Mouse (Mus musculus) neural tube, embryonic 14.5 days (tissue): ENCODE data around the gene Ppp1r18. TPM values are rescaled to one million over a fixed set of nuclear protein-coding genes. Genes with fewer than 3 reads are reported as not detected.
A peak's percentile ranks its signal among the peaks of the same experiment; 100 is the strongest.

Experiments used
- ATAC-seq: fragments of 200-750 bp; cut with Nextera tagmentation; 2 replicates; pipeline ENCODE4 v1.8.0; 2017; ENCODE audit warnings: low read depth, mild to moderate bottlenecking, moderate TSS enrichment, moderate library complexity
- H3K27ac ChIP-seq: fragments of 300-500 bp; sonication (generic); 2 replicates; pipeline ENCODE4 v1.5.1; 2014; ENCODE audit warnings: low read depth, mild to moderate bottlenecking, control low read depth, low read length, moderate library complexity, mixed read lengths
- H3K27me3 ChIP-seq: fragments of 300-500 bp; sonication (generic); 2 replicates; pipeline ENCODE4 v1.6.1; 2014; ENCODE audit warnings: low read length; ENCODE audit not compliant: control insufficient read depth, insufficient read depth
- H3K36me3 ChIP-seq: fragments of 300-500 bp; sonication (generic); 2 replicates; pipeline ENCODE4 v1.6.1; 2014; ENCODE audit warnings: low read length, mixed read lengths; ENCODE audit not compliant: control insufficient read depth, insufficient read depth
- H3K4me1 ChIP-seq: fragments of 300-500 bp; sonication (generic); 2 replicates; pipeline ENCODE4 v1.6.1; 2014; ENCODE audit warnings: low read length; ENCODE audit not compliant: control insufficient read depth, insufficient read depth
- H3K4me2 ChIP-seq: fragments of 300-500 bp; sonication (generic); 2 replicates; pipeline ENCODE4 v1.6.1; 2014; ENCODE audit warnings: mild to moderate bottlenecking, low read depth, low read length, control low read depth
- H3K4me3 ChIP-seq: fragments of 300-500 bp; sonication (generic); 2 replicates; pipeline ENCODE4 v1.5.1; 2014; ENCODE audit warnings: low read depth, low read length, control low read depth, mixed read lengths
- H3K9ac ChIP-seq: fragments of 300-500 bp; sonication (generic); replicated peaks from 2 replicates; pipeline ENCODE4 v1.6.1; 2014; ENCODE audit warnings: low read depth, mild to moderate bottlenecking, control low read depth, low read length, mixed read lengths
- H3K9me3 ChIP-seq: fragments of 300-500 bp; sonication (generic); 2 replicates; pipeline ENCODE4 v1.6.1; 2016; ENCODE audit warnings: low read length; ENCODE audit not compliant: control insufficient read depth
- WGBS: fragments of 180-500 bp; shearing (Covaris S2); extraction: QIAGEN DNeasy Blood & Tissue Kit; methylation state at CpG from one replicate; pipeline ENCODE4 v1.1.7; 2014; 5-methylcytosine and 5-hydroxymethylcytosine counted together
- polyA plus RNA-seq: library from polyadenylated mRNA; unstranded; fragments of >200 nt; fragmentation: Nextera tagmentation; extraction: Ambion mirVana; gene quantifications from 2 replicates; pipeline ENCODE4 v1.2.1, GENCODE M21; 2014

Gene Ppp1r18
- polyA plus RNA-seq, 1 experiment from 2014 or later: 18.0 TPM

DNA sequence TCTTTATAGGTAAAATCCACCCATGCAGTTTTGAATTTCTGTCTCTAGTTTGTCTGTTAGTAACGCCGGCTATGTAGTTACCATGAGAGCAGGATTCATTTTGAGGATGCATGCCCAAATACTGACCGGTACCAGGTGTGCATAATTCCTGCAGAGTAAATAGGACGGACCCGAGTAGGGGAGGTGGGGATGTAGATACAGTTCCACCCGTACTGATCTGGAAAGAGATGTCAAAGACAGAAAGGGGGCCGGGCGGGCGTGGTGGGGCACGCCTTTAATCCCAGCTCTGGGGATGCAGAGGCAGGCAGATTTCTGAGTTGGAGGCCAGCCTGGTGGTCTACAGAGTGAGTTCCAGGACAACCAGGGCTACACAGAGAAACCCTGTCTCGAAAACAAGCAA, 23.4 kb upstream of the Ppp1r18 start:
- H3K27ac ChIP-seq: peak overlapping the region; percentile 64; the same call in 1 of the 2 replicates
- no peaks in the 10 kb centered on the region for H3K27me3 ChIP-seq
- H3K36me3 ChIP-seq: peaks cover 3% of the 10 kb centered on the region; the same call in 1 of the 2 replicates
- ATAC-seq: no peak
- WGBS: 17% methylated on average over 11 of the region's 11 CpGs
- no peaks in the 10 kb centered on the region for H3K9me3 ChIP-seq
- H3K4me3 ChIP-seq: peak overlapping the region; percentile 57
- H3K4me1 ChIP-seq: peaks cover 10% of the 10 kb centered on the region; the same call in 1 of the 2 replicates
- peak overlapping the region; percentile 61 for H3K4me2 ChIP-seq
- peak overlapping the region; percentile 58 for H3K9ac ChIP-seq

DNA sequence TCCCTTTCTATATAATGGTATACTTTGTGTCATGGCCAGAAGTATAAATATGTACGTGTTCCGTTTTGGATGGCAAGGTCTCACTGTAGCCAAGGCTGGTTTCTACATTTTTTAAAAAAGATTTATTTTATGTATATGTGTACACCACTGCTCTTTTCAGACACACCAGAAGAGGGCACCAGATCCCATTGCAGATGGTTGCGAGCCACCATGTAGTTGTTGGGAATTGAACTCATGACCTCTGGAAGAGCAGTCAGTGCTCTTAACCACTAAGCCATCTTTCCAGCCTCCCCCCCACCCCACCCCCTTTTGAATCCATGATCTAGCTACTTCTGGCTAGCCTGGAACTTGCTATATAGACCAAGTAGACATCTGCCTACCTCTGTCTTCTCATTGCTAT, 21.9 kb upstream of the Ppp1r18 start:
- 95% methylated on average over 3 of the region's 3 CpGs for WGBS

DNA sequence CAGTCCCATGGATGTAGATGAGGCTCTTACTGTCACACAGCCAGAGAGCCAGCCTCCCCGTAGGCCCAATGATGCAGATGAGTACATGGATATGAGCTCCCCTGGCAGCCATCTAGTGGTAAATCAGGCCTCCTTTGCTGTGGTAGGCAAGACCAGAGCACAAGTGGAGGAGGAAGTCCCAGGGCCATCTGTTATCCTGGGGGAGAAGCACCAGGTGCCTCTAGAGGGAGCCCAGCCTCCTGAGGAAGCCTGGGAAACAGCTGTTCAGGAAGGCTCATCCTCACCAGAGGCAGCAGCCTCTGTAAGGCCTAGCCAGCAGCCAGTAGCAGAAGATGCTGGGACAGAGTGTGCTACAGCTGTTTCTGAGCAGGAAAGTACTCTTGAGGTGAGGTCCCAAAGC, 17.3 kb upstream of the Ppp1r18 start:
- ATAC-seq: peak; percentile 28; the same call in 1 of the 2 replicates
- H3K27ac ChIP-seq: no peak overlapping the region
- no peak overlapping the region for H3K9ac ChIP-seq
- peaks cover 32% of the 10 kb centered on the region for H3K36me3 ChIP-seq
- no peak overlapping the region for H3K4me3 ChIP-seq
- no peaks in the 10 kb centered on the region for H3K27me3 ChIP-seq
- 37% methylated on average over 1 of the region's 1 CpGs for WGBS
- H3K4me1 ChIP-seq: no peaks in the 10 kb centered on the region
- no peaks in the 10 kb centered on the region for H3K9me3 ChIP-seq
- no peak overlapping the region for H3K4me2 ChIP-seq

More for the DNA sequence above, 21.9 kb upstream of the Ppp1r18 start:
- no peak overlapping the region for H3K4me2 ChIP-seq
- H3K36me3 ChIP-seq: peaks cover 12% of the 10 kb centered on the region
- no peak overlapping the region for H3K4me3 ChIP-seq
- no peak overlapping the region for H3K9ac ChIP-seq
- peaks cover 10% of the 10 kb centered on the region; the same call in 1 of the 2 replicates for H3K4me1 ChIP-seq
- no peaks in the 10 kb centered on the region for H3K9me3 ChIP-seq
- ATAC-seq: no peak
- no peaks in the 10 kb centered on the region for H3K27me3 ChIP-seq
- no peak overlapping the region for H3K27ac ChIP-seq

DNA sequence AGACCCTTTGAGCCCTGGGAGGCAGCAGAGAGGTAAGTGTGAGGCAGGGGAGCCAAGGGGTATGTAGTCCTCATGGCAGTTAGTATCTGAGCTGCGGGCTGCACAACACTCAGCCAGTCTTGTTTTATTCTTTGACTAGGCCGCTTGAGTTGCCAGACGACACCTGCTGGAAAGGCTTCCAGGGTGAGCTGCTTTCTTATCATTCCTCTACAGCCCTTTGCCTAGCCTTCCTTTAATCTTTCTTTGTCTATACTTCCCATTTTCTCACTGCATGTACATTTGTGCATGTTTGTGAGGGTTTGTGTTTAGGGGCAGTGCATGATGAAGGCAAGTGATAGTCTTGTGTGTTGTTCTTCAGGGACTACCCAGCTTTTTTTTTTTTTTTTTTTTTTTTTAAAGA, 14.4 kb upstream of the Ppp1r18 start:
- H3K4me2 ChIP-seq: no peak overlapping the region
- no peaks in the 10 kb centered on the region for H3K9me3 ChIP-seq
- H3K36me3 ChIP-seq: peaks cover 36% of the 10 kb centered on the region
- no peak overlapping the region for H3K4me3 ChIP-seq
- H3K4me1 ChIP-seq: no peaks in the 10 kb centered on the region
- WGBS: 96% methylated on average over 3 of the region's 3 CpGs
- H3K27ac ChIP-seq: no peak overlapping the region
- no peak for ATAC-seq
- H3K27me3 ChIP-seq: no peaks in the 10 kb centered on the region
- H3K9ac ChIP-seq: no peak overlapping the region

DNA sequence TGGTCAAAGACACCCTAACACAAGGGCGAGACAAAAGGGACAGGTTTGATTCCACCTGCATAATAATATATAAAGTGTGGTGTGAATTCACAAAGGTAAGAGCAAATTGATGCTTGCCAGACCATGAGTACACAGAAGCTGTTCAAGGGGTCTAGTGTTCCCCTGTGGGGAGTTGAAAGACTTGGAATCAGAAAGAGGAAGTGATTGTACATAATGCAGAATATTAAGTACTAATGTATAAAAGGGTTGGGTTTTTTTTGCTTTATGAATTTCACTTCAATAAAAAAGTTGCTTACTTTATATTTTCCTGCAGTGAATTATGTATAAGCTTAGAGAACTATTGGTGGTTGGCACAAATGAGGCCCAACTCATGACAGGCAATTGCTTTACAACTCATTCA, 6.0 kb upstream of the Ppp1r18 start:
- Histone ChIP-seq H3K9me3 (no peaks in the 10 kb centered on the region), H3K9ac (no peak overlapping the region), H3K36me3 (peaks cover 8% of the 10 kb centered on the region; the same call in 1 of the 2 replicates), H3K4me2 (no peak overlapping the region), H3K4me3 (no peak overlapping the region), H3K27me3 (no peaks in the 10 kb centered on the region), H3K27ac (no peak overlapping the region), H3K4me1 (0 out of 2 replicates have a peak, but pooled peaks cover 3% of the 10 kb centered on the region)
- 92% methylated on average over 1 of the region's 1 CpGs for WGBS
- no peak for ATAC-seq

DNA sequence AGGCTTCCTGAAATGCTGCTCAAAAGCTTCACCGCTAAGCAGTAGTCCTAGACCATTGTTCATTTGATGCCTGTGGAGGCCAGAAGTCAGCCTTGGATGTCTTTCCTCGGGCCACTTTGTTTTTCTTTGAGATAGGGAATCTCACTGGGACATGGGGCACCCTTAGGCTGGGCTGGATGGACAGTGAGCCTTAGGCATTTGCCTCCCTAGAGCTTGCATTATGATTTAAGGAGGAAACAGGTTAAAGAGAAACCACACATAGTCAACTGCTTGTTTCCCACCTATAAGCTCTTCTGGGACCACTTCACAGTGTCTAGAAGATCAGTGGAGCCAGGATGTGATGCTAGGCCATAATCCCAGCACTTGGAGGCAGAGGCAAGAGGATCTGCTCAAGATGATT, 5.6 kb upstream of the Ppp1r18 start:
- Histone ChIP-seq H3K4me1 (peaks cover 5% of the 10 kb centered on the region; the same call in 1 of the 2 replicates), H3K27me3 (no peaks in the 10 kb centered on the region), H3K4me3 (no peak overlapping the region), H3K27ac (no peak overlapping the region), H3K9ac (no peak overlapping the region), H3K4me2 (no peak overlapping the region), H3K9me3 (no peaks in the 10 kb centered on the region), H3K36me3 (peaks cover 8% of the 10 kb centered on the region; the same call in 1 of the 2 replicates)
- no peak for ATAC-seq
- WGBS: 68% methylated on average over 2 of the region's 2 CpGs

DNA sequence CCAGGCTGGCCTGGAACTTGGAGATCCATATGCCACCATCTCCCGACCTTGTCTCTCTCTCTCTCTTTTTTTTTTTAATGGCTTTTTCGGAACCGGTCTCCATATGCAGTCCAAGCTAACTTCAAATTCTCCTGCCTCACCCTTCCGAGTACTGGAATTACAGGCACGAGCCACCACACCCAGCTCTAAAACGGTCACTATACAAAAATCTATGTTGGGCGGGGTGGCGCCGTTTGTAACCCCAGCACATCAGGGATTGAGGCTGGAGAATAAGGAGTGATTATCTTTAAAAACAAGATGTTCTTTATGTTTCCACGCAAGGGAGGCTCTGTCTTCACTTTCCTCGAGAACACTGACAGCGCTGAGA, 4.6 kb upstream of the Ppp1r18 start:
- WGBS: 5% methylated on average over 12 of the region's 12 CpGs
- H3K36me3 ChIP-seq: peaks cover 8% of the 10 kb centered on the region; the same call in 1 of the 2 replicates

DNA sequence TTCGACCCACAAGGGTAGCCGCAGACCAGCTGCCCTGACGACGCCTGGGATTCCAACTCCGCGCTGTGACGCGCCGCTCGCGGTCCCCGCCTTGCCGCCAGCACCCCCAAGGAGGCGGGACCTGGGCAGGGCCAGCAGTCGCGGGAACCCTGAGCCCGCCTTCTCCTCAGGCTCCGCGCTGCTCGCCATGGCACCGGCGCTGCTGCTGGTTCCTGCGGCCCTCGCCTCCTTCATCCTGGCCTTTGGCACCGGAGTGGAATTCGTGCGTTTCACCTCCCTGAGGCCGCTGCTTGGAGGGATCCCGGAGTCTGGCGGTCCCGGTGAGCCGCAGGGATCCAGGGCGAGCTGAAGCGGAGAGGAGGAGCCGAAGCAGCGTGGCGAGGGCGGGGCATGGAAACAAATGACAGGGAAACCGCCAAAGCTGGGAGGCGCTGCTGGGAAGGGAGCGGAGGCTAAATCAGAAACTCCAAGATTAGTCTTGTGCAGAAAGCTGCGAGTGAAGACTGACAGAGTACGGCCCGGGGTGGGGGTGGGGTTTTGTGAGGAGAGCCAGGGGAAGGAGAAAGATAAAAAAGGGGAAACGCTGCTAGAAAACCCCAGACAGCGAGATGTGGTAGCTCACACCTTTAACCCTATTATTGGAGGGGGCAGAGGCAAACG, 4.1 kb upstream of the Ppp1r18 start, which contains the start of gene Nrm:
Gene Nrm (plus strand): TSS at position 121 of the 660 bp plus-strand sequence.
- Histone ChIP-seq H3K27me3 (no peaks in the 10 kb centered on the region), H3K4me1 (peaks cover 8% of the 10 kb centered on the region; the same call in 1 of the 2 replicates), H3K4me2 (peak within 1 kb of the TSS; percentile 68), H3K9me3 (no peaks in the 10 kb centered on the region), H3K36me3 (peaks cover 8% of the 10 kb centered on the region; the same call in 1 of the 2 replicates), H3K9ac (peak within 1 kb of the TSS; percentile 50), H3K27ac (peak within 1 kb of the TSS; percentile 89), H3K4me3 (peak within 1 kb of the TSS; percentile 52)
- WGBS: under 1% methylated on average over 47 of the region's 47 CpGs
- ATAC-seq: peak; percentile 90

More for the DNA sequence above, 4.6 kb upstream of the Ppp1r18 start:
- ATAC-seq: no peak
- Histone ChIP-seq H3K4me1 (peaks cover 8% of the 10 kb centered on the region; the same call in 1 of the 2 replicates), H3K9me3 (no peaks in the 10 kb centered on the region), H3K27me3 (no peaks in the 10 kb centered on the region), H3K4me3 (peak overlapping the region; percentile 52), H3K4me2 (peak overlapping the region; percentile 68), H3K9ac (peak overlapping the region; percentile 50), H3K27ac (peak overlapping the region; percentile 89)

DNA sequence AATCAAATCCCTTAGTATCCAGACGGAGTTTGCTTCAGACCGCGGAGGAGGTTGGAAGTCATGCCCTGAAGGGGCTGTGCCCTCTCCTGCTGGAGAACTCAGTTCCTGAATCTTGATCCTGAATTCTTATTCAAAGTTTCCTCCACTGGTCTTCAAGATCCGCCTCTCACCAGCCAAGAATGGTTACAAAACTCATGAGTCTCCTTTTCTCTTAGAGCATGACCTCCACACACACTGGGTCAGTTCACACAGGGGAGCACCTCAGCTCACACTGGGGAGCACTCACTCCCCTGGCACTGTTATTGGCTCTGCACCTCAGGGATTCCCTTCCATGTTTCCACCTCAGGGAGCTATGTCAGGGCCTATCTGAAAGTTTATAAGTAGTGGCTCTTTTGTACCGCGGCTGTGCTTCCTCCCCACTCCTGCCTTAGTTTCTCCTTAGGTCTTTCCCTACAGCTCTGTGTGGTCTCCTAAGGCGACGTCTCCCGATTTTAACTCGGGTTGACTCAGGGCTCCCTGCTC, 500 bp upstream of the Ppp1r18 start:
- H3K4me1 ChIP-seq: peaks cover 27% of the 10 kb centered on the region

More for the DNA sequence above, 500 bp upstream of the Ppp1r18 start:
- H3K36me3 ChIP-seq: no peaks in the 10 kb centered on the region
- H3K4me3 ChIP-seq: peak overlapping the region; percentile 78
- WGBS: 23% methylated on average over 10 of the region's 10 CpGs
- peak overlapping the region; percentile 91 for H3K9ac ChIP-seq
- H3K4me2 ChIP-seq: peak overlapping the region; percentile 94
- no peaks in the 10 kb centered on the region for H3K9me3 ChIP-seq
- ATAC-seq: no peak
- H3K27ac ChIP-seq: peak overlapping the region; percentile 96
- H3K27me3 ChIP-seq: no peaks in the 10 kb centered on the region
